Mouse (Mus musculus): Measurements from ENCODE around the gene Serping1.
"Not testable (repeated sequence)": the region's sequence is repeated elsewhere in the genome, so short reads cannot be mapped to it uniquely, and the experiment has no call there.

Gene Serping1

GRCm38 (mm10) chr2:84737451-84737925 lies 37.8 kb downstream of the Serping1 start:
- no peak for DNase-seq (ENCODE audit: low spot score)

GRCm38 (mm10) chr2:84736312-84737161 lies 38.7 kb downstream of the Serping1 start:
- DNase-seq (ENCODE audit: low spot score) = no peak

- no peak for DNase-seq (ENCODE audit: low spot score)
Observed at GRCm38 (mm10) chr2:84735346-84735920, 39.8 kb downstream of the Serping1 start.

DNA sequence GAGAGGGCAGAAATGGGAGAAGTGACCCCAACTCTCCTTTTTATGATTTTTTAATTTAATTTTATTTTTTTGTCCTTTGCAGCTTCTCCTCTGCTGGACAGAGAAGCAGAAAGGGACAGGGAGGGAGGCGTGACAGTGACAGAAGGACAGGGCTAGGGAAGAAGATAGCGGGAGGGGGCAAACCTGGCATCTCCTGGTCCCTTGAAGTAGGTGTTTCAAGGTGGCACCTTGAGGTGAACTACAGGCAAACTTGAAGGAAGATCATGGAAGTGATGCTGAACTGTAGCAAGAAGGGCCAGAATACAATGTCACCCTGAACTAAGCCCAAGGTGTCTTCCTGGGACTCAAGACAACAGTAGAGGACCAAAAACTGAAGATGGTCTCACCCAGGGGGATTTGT lies 40.3 kb downstream of the Serping1 start:
- no peak for DNase-seq (ENCODE audit: low spot score)

- DNase-seq (ENCODE audit: low spot score) = no peak
Observed at GRCm38 (mm10) chr2:84734351-84734864, 40.8 kb downstream of the Serping1 start.

DNA sequence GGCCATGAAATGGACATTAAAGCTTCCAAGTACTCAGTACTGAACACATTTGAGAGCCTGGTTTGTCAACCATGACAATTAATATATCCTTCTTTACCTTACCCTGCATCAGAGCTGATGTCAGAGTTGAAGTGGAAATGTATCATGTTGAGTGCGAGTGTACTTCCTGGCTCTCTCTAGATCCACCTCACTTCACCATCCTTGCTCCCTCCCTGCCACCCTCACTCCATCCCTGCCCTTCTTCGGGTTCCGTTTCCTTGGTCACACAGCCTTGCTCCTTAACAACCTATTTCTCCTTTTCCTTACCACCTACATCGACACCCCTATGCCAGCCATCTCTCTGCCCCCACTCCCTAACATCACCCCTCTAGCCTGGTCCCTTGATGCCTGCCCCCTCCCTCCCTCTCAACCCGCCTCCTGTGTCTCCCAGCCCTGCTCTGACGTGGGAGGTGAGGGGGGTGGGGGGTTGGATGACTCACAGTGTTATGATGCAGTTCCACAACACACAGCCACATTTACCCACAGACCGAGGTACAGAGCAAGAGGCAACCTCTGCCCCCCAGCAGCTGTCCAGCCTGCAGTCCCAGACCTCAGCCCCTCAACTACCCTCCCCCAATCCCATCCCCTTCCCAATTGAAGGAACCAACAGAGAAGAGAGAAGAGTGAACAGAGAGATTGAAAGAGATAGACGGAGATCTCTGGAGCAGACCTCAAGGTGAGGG lies 41.5 kb downstream of the Serping1 start, which contains the start of gene Ypel4:
Gene Ypel4, plus strand, starts transcription at position 480 of the 722 bp plus-strand sequence.
- DNase-seq (ENCODE audit: low spot score) = no peak

- DNase-seq (ENCODE audit: low spot score) = no peak
Observed at GRCm38 (mm10) chr2:84732394-84732793, 42.9 kb downstream of the Serping1 start.

DNA sequence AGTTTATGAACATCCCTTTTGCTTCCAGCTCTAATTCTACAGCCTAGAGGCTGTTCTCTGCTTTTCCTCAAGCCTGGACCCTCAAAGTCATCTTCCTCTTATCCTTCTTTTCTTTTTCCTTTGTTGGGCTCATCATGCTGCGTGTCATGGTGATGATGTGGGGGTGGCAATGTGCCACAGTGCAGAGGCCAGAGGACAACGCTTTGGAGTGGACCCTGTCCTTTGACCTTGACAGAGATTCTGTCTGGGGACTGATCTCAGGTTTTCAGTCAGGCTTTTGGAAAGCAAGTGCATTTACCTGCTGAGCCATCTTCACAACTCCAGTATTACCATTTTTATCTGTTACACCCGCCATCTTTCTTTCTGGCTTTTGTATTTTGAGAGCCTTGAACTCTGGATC lies 44.0 kb downstream of the Serping1 start:
- DNase-seq (ENCODE audit: low spot score) = no peak

DNA sequence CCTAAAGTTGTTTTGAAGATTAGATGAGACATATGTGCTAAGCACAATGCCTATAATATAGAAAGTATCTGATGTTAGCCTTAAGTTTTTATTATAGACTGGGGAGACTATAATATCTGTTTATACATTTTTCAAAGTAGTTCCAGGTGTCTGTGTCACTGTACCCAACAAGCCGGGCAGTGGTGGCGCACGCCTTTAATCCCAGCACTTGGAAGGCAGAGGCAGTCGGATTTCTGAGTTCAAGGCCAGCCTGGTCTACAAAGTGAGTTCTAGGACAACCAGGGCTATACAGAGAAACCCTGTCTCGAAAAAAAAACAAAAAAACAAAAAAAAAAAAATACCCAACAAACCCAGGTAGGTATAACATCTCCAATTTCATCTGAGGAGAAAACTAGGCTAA lies 47.1 kb downstream of the Serping1 start:
- not testable (repeated sequence) for DNase-seq (ENCODE audit: low spot score)

- DNase-seq (ENCODE audit: low spot score) = peak; percentile 90
Observed at GRCm38 (mm10) chr2:84727172-84727858, 47.9 kb downstream of the Serping1 start, which contains the start of gene Clp1. Clp1 (minus strand) TSS chr2:84727350.

- DNase-seq (ENCODE audit: low spot score) = no peak
Observed at GRCm38 (mm10) chr2:84726716-84727115, 48.5 kb downstream of the Serping1 start.

DNA sequence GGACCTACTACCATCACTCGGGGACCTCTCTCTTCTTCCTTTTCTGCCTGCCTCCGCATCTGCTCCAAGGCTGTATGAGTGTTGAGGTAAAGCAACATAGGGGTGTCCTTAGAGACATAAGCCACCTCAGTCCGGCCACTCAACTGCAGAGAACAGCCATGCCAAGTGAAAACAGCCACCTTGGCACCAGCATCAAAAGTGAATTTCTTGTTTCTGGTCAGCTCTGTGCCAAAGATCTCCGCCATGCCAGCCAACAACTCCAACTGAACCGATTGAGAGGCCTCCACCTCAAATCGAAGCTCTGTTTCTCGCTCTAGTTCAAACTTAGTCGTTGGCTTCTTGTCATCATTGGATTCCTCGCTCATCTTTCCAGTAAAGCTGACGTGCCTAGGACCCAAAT lies 49.5 kb downstream of the Serping1 start:
- no peak for DNase-seq (ENCODE audit: low spot score)

- DNase-seq (ENCODE audit: low spot score) = no peak
Observed at GRCm38 (mm10) chr2:84723856-84724255, 51.4 kb downstream of the Serping1 start.

- DNase-seq (ENCODE audit: low spot score) = no peak
Observed at GRCm38 (mm10) chr2:84721182-84721581, 54.1 kb downstream of the Serping1 start.

DNA sequence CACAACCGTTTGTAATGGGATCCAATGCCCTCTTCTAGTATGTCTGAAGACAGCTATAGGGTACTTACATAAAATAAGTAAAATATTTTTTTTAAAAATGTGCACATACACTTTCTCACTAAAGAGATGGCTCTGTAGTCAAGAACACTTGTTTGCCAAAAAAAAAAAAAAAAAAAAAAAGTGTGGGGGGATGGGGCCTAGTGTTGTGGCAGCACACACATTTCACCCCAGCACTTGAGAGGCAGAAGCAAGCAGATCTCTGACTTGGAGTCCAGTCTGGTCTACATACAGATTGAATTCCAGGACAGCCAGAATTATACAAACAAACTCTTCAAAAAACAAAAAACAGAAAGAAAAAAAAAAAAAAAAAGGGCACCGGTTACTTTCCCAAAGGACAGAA lies 54.5 kb downstream of the Serping1 start:
- no peak for DNase-seq (ENCODE audit: low spot score)

GRCm38 (mm10) chr2:84717357-84717756 lies 57.9 kb downstream of the Serping1 start:
- DNase-seq (ENCODE audit: low spot score) = no peak

DNA sequence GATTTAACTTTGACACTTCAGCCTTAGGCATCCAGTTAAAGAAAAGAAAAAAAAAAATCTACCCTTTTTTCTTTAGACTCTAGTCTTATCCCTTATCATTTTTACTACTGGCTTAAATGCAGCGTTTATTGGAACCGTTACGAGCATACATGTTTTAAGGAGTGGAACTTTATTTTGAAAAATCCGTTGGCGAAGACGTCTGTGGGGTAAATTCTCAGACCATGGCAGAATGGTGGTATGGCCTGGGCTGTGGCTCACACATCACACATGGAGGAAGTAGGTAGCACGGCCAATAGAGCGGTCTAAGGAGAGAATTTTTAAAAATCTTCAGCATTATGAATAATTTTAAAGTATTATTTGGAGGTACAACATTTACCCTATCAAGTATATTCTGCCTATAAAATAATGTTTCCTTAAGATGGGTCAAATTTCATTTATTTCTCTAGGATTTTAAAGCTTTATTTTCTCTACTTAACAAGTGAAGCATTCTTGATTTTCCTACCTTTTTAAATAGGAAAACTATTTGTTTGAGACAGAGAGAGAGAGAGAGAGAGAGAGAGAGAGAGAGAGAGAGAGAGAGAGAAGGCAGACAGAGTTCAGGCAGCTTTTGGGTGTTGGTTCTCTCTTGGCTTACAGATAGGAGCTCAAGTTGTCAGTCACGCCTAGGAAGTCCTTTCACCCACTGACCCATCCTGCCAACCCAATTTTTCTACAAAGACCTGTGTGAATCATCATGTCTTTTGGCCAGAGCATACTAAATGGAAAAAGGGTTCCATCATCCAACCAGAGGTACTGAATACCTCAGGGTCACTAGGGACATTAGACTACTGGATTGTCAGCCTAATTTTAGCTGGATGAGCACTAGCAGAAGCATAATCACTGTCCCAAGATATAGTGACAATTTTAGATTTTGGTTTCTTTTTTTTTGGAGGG lies 58.6 kb downstream of the Serping1 start:
- DNase-seq (ENCODE audit: low spot score) = no peak

DNA sequence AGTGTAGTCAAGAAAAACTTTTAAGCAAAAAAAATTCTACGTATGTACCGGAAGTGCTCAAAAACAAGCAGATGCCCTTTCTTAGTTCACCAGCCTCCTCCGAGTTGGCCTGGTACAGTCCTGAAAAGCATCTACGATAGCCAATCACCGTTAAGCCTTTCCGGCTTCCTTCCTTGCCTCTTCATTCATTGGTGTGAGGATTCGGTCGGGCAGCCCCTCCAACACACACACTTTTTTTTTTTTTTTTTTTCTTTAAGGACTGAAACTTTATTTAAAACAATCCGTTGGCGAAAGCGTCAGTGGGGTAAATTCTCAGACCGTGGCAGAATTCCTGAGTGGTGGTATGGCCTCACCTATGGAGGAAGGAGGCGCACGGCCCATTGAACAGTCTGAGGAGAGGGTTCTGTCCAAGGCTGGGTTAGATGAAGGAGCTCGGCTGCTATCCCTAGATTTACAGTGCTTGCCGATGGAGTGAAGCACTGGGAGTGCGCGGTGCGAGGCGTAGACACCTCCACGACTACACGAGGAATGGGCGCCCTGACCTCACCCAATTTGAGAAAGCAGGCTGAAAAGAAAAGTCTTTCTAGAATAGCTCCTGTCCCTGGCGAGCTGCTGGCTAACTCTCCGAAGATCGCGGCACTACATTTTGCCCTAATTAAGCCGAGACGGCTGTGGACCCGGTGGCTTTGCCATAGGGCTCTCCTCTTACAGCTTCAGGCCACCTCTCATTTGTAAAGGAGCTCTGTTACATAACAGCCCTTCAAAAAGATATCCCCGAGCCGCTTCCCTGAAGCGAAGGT lies 59.5 kb downstream of the Serping1 start:
- DNase-seq (ENCODE audit: low spot score) = no peak
